Mouse (Mus musculus) midbrain, embryonic 14.5 days (tissue): Measurements from ENCODE around the gene Nxn. TPM values are rescaled to one million over a fixed set of nuclear protein-coding genes. Genes with fewer than 3 reads are reported as not detected.
A peak's percentile ranks its signal among the peaks of the same experiment; 100 is the strongest.

Experiments
- ATAC-seq: fragments of 200-750 bp; cut with Nextera tagmentation; 2 replicates; pipeline ENCODE4 v1.8.0; 2017; ENCODE audit warnings: moderate number of reproducible peaks, moderate library complexity; ENCODE audit not compliant: low FRiP score, low TSS enrichment
- DNase-seq: peaks from one replicate; pipeline ENCODE4 v3.0.0-alpha.2; 2015
- H3K27ac ChIP-seq: fragments of 300-500 bp; sonication (generic); replicated peaks from 2 replicates; pipeline ENCODE4 v1.5.1; 2014; ENCODE audit warnings: mild to moderate bottlenecking, low read depth, low read length, moderate library complexity
- H3K27me3 ChIP-seq: fragments of 300-500 bp; sonication (generic); 2 replicates; pipeline ENCODE4 v1.6.1; 2014; ENCODE audit warnings: low read length, control low read depth, mixed read lengths; ENCODE audit not compliant: control insufficient read depth, insufficient read depth
- H3K36me3 ChIP-seq: fragments of 300-500 bp; sonication (generic); 2 replicates; pipeline ENCODE4 v1.6.1; 2014; ENCODE audit warnings: low read length, control low read depth; ENCODE audit not compliant: control insufficient read depth, insufficient read depth
- H3K4me1 ChIP-seq: fragments of 300-500 bp; sonication (generic); 2 replicates; pipeline ENCODE4 v1.6.1; 2014; ENCODE audit warnings: mild to moderate bottlenecking, antibody characterized with exemption, low read length, control low read depth; ENCODE audit not compliant: control insufficient read depth, insufficient read depth
- H3K4me2 ChIP-seq: fragments of 300-500 bp; sonication (generic); 2 replicates; pipeline ENCODE4 v1.6.1; 2014; ENCODE audit warnings: mild to moderate bottlenecking, low read length, moderate library complexity
- H3K4me3 ChIP-seq: fragments of 300-500 bp; sonication (generic); replicated peaks from 2 replicates; pipeline ENCODE4 v1.5.1; 2014; ENCODE audit warnings: low read depth, low read length
- H3K9ac ChIP-seq: fragments of 300-500 bp; sonication (generic); replicated peaks from 2 replicates; pipeline ENCODE4 v1.6.1; 2014; ENCODE audit warnings: mild to moderate bottlenecking, low read length, moderate library complexity
- H3K9me3 ChIP-seq: fragments of 300-500 bp; sonication (generic); 2 replicates; pipeline ENCODE4 v1.6.1; 2016; ENCODE audit warnings: low read length, control low read depth, mixed read lengths; ENCODE audit not compliant: control insufficient read depth
- WGBS: fragments of 180-500 bp; shearing (Covaris S2); extraction: QIAGEN DNeasy Blood & Tissue Kit; methylation state at CpG from one replicate; pipeline ENCODE4 v1.1.7; 2014; 5-methylcytosine and 5-hydroxymethylcytosine counted together
- polyA plus RNA-seq: library from polyadenylated mRNA; unstranded; fragments of >200 nt; fragmentation: Nextera tagmentation; extraction: Ambion mirVana; gene quantifications from 2 replicates; pipeline ENCODE4 v1.2.1, GENCODE M21; 2014

The Nxn gene
- polyA plus RNA-seq, 1 experiment from 2014 or later = 28.2 TPM

DNA sequence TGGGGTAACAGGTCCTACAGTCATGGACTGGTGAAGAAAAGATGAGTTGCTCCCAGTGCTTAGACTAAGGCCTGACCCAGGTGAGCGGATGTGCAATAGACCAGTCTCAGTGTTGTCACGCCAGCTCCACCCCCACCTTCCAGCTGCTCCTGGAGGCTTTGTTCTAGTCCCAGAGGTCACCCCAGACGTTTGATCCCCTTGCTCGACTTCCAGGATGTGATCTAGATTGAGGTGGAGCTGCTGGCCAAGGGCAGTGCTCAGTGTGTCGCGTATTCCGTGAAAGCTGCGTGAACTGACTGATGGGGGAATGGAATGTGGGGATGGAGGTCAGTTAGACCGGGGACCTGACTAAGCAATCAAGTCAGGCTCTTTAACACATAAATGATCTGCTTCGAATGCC lies 111.6 kb downstream of the Nxn start:
- H3K4me2 ChIP-seq = no peak overlapping the region
- peaks cover 20% of the 10 kb centered on the region for H3K4me1 ChIP-seq
- no peak for DNase-seq
- H3K27me3 ChIP-seq = no peaks in the 10 kb centered on the region
- no peaks in the 10 kb centered on the region for H3K9me3 ChIP-seq
- H3K4me3 ChIP-seq = no peak overlapping the region
- H3K27ac ChIP-seq = no peak overlapping the region
- WGBS = 40% methylated on average over 10 of the region's 10 CpGs
- ATAC-seq = no peak
- H3K9ac ChIP-seq = no peak overlapping the region
- H3K36me3 ChIP-seq = no peaks in the 10 kb centered on the region

DNA sequence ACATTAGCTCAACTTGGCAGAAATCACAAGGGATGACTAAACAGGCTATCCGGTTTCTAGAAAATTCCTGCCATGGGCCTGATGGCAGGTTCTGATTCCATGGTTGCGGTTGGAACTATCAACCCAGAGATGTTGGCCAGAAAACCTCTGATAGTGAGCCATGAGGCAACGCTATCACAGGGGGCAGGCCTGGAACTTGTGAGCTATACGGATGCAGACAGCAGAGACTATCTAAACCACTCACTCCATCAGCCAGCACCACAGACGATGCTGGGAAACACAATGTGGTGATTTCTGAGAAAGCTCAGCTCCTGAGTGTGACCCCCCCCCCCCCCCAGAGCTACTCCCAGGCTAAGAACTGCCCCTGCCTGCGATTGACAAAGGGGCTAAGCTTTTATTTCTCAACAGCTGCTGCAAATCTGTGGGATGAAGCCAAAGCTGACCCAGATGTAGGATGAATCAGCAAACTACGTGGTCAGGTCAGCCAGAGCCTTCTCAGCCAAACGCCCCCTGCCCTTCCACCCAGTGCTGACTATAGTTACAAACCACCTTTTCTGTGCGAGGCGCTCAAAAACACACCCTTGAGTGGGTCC lies 112.3 kb downstream of the Nxn start:
- H3K36me3 ChIP-seq = no peaks in the 10 kb centered on the region
- H3K4me3 ChIP-seq = no peak overlapping the region
- no peak overlapping the region for H3K4me2 ChIP-seq
- no peak overlapping the region for H3K9ac ChIP-seq
- peaks cover 20% of the 10 kb centered on the region for H3K4me1 ChIP-seq
- H3K27me3 ChIP-seq = no peaks in the 10 kb centered on the region
- no peak overlapping the region for H3K27ac ChIP-seq
- DNase-seq (no peak), ATAC-seq (no peak)
- H3K9me3 ChIP-seq = no peaks in the 10 kb centered on the region
- WGBS = 68% methylated on average over 10 of the region's 10 CpGs

DNA sequence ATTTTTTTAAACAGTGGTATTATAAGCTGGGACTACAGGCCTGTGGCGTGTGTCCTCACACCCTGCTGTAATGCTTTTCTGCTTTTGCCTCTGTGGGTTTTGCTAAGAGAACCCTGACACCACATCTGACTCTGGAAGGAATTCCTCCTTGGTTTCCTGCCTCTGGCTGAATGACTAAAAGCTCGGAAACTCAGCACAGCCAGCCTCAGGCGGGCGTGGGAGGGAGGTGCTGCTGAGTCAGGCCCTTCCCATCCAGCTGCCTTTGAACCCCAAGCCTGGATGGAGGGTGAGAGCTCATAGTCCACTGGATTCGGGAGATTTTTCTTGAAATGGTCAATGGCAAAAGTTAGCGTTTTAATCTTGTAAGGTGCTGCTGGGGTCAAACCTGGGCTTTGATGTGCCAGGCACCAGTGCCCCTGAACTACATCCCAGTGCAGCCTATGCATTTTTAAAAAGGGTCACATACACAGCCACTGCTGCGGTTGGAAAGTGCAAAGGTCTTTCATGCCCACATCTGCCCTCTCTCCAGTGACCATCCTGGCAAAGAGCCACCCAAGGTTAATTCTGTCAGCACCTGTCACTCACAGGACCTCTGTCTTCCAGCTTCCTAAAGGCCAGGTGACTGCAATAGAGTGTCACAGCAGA lies 113.4 kb downstream of the Nxn start:
- no peak for ATAC-seq
- Histone ChIP-seq H3K27ac (no peak overlapping the region), H3K9me3 (no peaks in the 10 kb centered on the region), H3K4me3 (no peak overlapping the region), H3K4me2 (no peak overlapping the region), H3K27me3 (no peaks in the 10 kb centered on the region), H3K4me1 (peaks cover 17% of the 10 kb centered on the region), H3K36me3 (no peaks in the 10 kb centered on the region), H3K9ac (no peak overlapping the region)
- DNase-seq = no peak
- WGBS = 65% methylated on average over 7 of the region's 7 CpGs

DNA sequence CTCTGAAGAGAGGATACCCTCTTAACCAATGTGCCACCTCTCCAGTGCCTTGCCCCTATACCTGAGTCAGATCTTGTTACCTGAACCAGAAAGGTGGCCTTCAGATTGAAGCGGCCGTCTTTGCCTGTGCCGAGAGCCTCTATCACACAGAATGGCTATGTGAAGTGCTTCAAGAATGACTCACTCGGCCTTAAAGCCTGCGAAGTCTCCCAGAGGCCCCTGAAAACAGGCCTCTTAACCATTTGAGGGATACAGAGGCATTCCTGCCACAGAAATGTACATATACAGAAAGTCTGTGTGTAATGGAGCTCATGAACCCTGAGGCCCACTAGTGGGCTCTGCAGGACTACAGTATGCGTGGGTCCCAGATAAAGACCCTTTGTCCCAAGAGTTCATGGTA lies 115.1 kb downstream of the Nxn start:
- H3K36me3 ChIP-seq = no peaks in the 10 kb centered on the region
- peaks cover 14% of the 10 kb centered on the region; the same call in 1 of the 2 replicates for H3K4me1 ChIP-seq
- WGBS = 96% methylated on average over 6 of the region's 6 CpGs
- H3K9me3 ChIP-seq = no peaks in the 10 kb centered on the region
- no peak overlapping the region for H3K4me3 ChIP-seq
- H3K27me3 ChIP-seq = no peaks in the 10 kb centered on the region
- ATAC-seq (no peak), DNase-seq (no peak)
- no peak overlapping the region for H3K27ac ChIP-seq
- H3K4me2 ChIP-seq = no peak overlapping the region
- no peak overlapping the region for H3K9ac ChIP-seq

DNA sequence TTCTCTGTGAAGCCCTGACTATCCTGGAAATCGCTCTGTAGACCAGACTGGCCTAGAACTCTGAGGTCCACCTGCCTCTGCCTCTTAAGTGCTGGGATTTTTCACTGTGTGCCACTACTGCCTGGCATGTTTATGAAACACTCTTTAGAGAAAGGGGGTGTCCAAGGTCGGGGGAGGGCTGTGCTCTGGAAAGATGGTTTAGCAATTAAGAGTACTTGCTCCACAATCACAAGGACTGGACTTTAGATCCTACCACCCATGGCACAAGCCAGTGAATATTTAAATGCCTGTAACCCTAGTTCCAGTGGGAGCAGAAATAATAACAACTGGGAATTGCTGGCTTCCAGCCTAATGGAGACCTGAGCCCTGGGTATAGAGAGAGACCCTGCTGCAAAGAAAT lies 119.0 kb downstream of the Nxn start:
- 0 out of 2 replicates have a peak overlapping the region, but pooled peaks have one; percentile 0 for H3K27ac ChIP-seq
- H3K27me3 ChIP-seq = no peaks in the 10 kb centered on the region
- no peak overlapping the region for H3K4me3 ChIP-seq
- no peak for ATAC-seq
- no peaks in the 10 kb centered on the region for H3K36me3 ChIP-seq
- no peaks in the 10 kb centered on the region for H3K9me3 ChIP-seq
- peaks cover 6% of the 10 kb centered on the region; the same call in 1 of the 2 replicates for H3K4me1 ChIP-seq
- DNase-seq = no peak
- 76% methylated on average over 2 of the region's 2 CpGs for WGBS
- H3K4me2 ChIP-seq = no peak overlapping the region
- H3K9ac ChIP-seq = no peak overlapping the region

DNA sequence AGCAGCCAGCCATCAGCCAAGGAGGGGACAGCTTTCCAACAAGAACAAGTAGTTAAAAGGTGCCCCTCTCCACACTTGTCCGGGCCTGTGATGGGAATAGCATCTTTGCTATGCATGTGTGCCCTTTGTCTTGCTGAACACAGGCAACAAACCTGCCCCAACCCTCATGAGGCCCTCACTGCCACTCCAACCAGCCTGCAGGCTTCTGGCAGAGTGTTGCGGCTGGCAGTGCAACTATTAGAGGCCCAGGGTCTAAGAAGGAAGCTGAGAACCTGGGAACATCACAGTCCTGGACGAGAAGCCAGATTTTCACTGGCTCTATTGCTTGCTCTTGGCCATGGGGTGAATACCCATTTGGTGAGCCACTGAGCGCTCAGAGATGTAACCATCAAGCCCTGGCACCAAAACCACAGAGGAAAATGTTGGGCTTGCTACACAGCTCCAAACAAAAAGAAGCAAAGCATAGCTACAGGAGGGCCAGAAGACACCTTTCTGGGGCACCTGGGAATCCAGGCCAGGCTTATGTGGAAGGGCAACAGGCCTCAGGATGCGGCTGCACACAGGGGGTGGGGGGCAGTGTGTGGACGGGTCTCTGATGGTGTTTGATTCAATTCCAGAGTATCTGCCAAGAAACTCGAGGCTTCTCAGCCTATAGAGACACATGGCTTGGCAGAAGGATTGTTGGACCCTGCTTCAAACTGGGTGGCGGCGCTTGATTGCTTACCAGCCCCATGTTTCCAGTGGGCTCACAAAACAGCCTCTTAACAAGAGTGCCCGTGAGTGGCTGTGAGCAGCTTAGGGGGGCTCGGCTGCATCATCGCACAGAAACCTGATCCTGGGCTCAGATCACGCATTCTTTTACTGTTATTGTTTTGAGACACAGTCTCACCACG lies 119.7 kb downstream of the Nxn start:
- Histone ChIP-seq H3K4me1 (peaks cover 6% of the 10 kb centered on the region; the same call in 1 of the 2 replicates), H3K36me3 (no peaks in the 10 kb centered on the region), H3K4me3 (no peak overlapping the region), H3K27me3 (no peaks in the 10 kb centered on the region), H3K9me3 (no peaks in the 10 kb centered on the region), H3K27ac (0 out of 2 replicates have a peak overlapping the region, but pooled peaks have one; percentile 13), H3K4me2 (no peak overlapping the region), H3K9ac (no peak overlapping the region)
- ATAC-seq (no peak), DNase-seq (peak; percentile 38)
- 54% methylated on average over 14 of the region's 14 CpGs for WGBS

DNA sequence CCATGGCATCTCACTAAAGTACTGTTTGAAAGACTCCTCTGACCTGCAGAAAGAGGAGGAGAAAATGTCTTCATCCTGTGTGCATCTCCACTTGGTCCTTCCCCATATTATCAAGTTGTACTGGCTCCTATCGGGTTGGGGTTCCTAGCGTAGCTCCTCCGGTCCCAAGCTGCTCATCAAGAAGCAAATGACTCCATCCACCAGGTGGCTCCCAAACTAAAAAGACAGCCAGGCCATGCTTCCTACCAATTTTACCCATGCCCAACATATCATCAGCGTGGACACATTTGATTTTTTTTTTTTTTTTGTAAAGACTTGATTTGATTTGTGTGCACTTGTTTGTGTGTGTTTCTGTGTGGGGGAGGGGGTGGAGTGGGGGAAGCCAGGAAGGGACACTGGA lies 126.5 kb downstream of the Nxn start:
- Histone ChIP-seq H3K27me3 (no peaks in the 10 kb centered on the region), H3K27ac (no peak overlapping the region), H3K4me1 (peaks cover 13% of the 10 kb centered on the region; the same call in 1 of the 2 replicates), H3K36me3 (no peaks in the 10 kb centered on the region; the same call in 1 of the 2 replicates), H3K9me3 (no peaks in the 10 kb centered on the region), H3K9ac (no peak overlapping the region), H3K4me3 (no peak overlapping the region), H3K4me2 (no peak overlapping the region)
- no peak for ATAC-seq
- peak; percentile 56 for DNase-seq
- WGBS = 80% methylated on average over 4 of the region's 4 CpGs

DNA sequence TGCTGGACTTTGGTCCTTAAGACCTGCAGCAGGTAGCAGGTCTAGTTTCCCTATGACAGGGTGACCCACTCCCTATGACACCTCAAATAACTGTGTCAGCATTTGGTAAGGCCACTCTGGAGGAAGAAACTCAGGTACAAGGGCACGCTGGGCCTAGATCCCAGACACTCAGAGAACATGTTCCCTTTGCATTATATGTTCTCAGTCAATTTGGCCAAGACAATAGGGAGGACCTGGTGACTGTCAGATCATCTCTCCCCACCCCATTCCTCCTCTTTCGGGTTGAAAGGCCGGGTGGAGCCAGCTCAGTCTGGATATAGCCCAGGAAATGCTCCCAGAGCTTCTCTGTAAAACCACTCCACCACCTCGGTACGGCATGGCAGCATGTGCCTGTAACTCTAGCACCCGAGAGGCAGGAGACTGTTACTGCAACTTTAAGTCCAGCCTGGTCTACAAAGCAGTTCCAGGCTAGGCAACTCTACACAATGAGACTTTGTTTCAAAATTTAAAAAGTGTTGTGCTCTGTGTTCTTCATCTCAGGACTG lies 130.3 kb downstream of the Nxn start:
- ATAC-seq (no peak), DNase-seq (no peak)
- H3K9ac ChIP-seq = no peak overlapping the region
- H3K4me2 ChIP-seq = no peak overlapping the region
- peak overlapping the region; percentile 82 for H3K27ac ChIP-seq
- H3K36me3 ChIP-seq = no peaks in the 10 kb centered on the region; the same call in 1 of the 2 replicates
- H3K27me3 ChIP-seq = no peaks in the 10 kb centered on the region
- H3K4me1 ChIP-seq = peaks cover 26% of the 10 kb centered on the region
- H3K9me3 ChIP-seq = no peaks in the 10 kb centered on the region
- 42% methylated on average over 6 of the region's 6 CpGs for WGBS
- no peak overlapping the region for H3K4me3 ChIP-seq
